Mouse (Mus musculus): ENCODE results near the gene Pip5k1b. TPM values are rescaled to one million over a fixed set of nuclear protein-coding genes. Genes with fewer than 3 reads are reported as not detected.
A peak's percentile ranks its signal among the peaks of the same experiment; 100 is the strongest.

Gene Pip5k1b
- polyA plus RNA-seq, 1 experiment from 2014 or later: 2.5 TPM

- Histone ChIP-seq H3K4me2 (replicated peaks; ENCODE audit: low read depth, low read length) (no peak overlapping the region), H3K27me3 (ENCODE audit: control insufficient read depth, insufficient read depth, low read length) (no peaks in the 10 kb centered on the region), H3K4me3 (ENCODE audit: low read depth, low read length) (no peak overlapping the region), H3K27ac (ENCODE audit: low read length) (no peak overlapping the region), H3K36me3 (ENCODE audit: control insufficient read depth, insufficient read depth, low read length) (no peaks in the 10 kb centered on the region), H3K9me3 (ENCODE audit: control insufficient read depth, low read depth, low read length) (no peaks in the 10 kb centered on the region), H3K4me1 (ENCODE audit: control insufficient read depth, insufficient read depth, low read length) (no peaks in the 10 kb centered on the region), H3K9ac (replicated peaks; ENCODE audit: low read depth, low read length) (no peak overlapping the region)
- ATAC-seq (ENCODE audit: insufficient number of reproducible peaks, insufficient read depth, low FRiP score, low read depth): no peak
These were observed 37.3 kb downstream of the Pip5k1b start for GRCm38 (mm10) chr19:24518384-24518783.

DNA sequence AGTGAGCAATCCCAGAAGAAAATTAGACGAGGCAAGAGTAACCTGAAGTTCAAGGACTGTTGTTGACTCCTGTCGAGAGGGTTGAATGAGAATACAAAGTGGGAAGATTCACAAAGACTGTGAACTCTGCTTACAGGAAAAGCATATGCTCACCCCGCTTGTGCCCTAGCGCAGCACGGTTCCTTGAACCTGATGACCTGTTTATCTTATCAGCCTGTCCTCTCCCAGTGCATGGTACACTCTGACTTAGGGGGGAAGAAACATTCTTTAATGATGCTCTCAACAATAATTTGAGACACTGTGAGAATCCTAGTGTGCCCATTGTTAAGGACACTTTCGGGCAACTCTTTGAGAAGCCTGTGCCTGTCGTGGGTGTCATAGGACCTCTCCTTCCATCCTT is 38.6 kb downstream of the Pip5k1b start:
- Histone ChIP-seq H3K27ac (ENCODE audit: low read length) (no peak overlapping the region), H3K9ac (replicated peaks; ENCODE audit: low read depth, low read length) (no peak overlapping the region), H3K4me1 (ENCODE audit: control insufficient read depth, insufficient read depth, low read length) (no peaks in the 10 kb centered on the region), H3K4me2 (replicated peaks; ENCODE audit: low read depth, low read length) (no peak overlapping the region), H3K27me3 (ENCODE audit: control insufficient read depth, insufficient read depth, low read length) (no peaks in the 10 kb centered on the region), H3K36me3 (ENCODE audit: control insufficient read depth, insufficient read depth, low read length) (no peaks in the 10 kb centered on the region), H3K9me3 (ENCODE audit: control insufficient read depth, low read depth, low read length) (no peaks in the 10 kb centered on the region), H3K4me3 (ENCODE audit: low read depth, low read length) (no peak overlapping the region)
- WGBS: 53% methylated on average over 7 of the region's 7 CpGs
- no peak for ATAC-seq (ENCODE audit: insufficient number of reproducible peaks, insufficient read depth, low FRiP score, low read depth)

DNA sequence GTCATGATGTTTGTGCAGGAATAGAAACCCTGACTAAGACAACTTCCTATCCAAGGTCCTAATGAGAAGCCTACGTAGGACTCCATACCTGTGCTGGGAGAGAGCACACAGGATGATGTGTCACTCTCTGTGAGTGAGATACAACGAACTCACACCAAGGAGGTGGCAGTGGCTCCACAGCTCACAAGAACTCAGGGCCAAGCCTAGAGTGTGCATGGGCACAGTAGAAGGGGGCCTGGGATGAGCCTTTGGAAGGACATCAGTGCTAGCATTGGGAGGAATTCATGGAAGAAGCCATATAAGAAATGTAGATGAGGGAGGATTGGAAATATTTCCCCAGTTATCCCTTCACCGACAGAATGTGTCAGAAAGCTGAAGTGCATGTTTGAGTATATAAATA is 39.7 kb downstream of the Pip5k1b start:
- no peaks in the 10 kb centered on the region for H3K9me3 ChIP-seq (ENCODE audit: control insufficient read depth, low read depth, low read length)
- no peak overlapping the region for H3K27ac ChIP-seq (ENCODE audit: low read length)
- H3K27me3 ChIP-seq (ENCODE audit: control insufficient read depth, insufficient read depth, low read length): no peaks in the 10 kb centered on the region
- 88% methylated on average over 3 of the region's 3 CpGs for WGBS
- no peak overlapping the region for H3K9ac ChIP-seq (replicated peaks; ENCODE audit: low read depth, low read length)
- H3K36me3 ChIP-seq (ENCODE audit: control insufficient read depth, insufficient read depth, low read length): no peaks in the 10 kb centered on the region
- no peaks in the 10 kb centered on the region for H3K4me1 ChIP-seq (ENCODE audit: control insufficient read depth, insufficient read depth, low read length)
- no peak overlapping the region for H3K4me2 ChIP-seq (replicated peaks; ENCODE audit: low read depth, low read length)
- no peak for ATAC-seq (ENCODE audit: insufficient number of reproducible peaks, insufficient read depth, low FRiP score, low read depth)
- H3K4me3 ChIP-seq (ENCODE audit: low read depth, low read length): no peak overlapping the region

GRCm38 (mm10) chr19:24514661-24515642 is 40.7 kb downstream of the Pip5k1b start:
- 72% methylated on average over 15 of the region's 15 CpGs for WGBS
- Histone ChIP-seq H3K36me3 (ENCODE audit: control insufficient read depth, insufficient read depth, low read length) (no peaks in the 10 kb centered on the region), H3K27me3 (ENCODE audit: control insufficient read depth, insufficient read depth, low read length) (no peaks in the 10 kb centered on the region), H3K27ac (ENCODE audit: low read length) (no peak overlapping the region), H3K4me3 (ENCODE audit: low read depth, low read length) (no peak overlapping the region), H3K9ac (replicated peaks; ENCODE audit: low read depth, low read length) (no peak overlapping the region), H3K4me1 (ENCODE audit: control insufficient read depth, insufficient read depth, low read length) (no peaks in the 10 kb centered on the region), H3K4me2 (replicated peaks; ENCODE audit: low read depth, low read length) (no peak overlapping the region), H3K9me3 (ENCODE audit: control insufficient read depth, low read depth, low read length) (no peaks in the 10 kb centered on the region)
- peak; percentile 58; the same call in 1 of the 2 replicates for ATAC-seq (ENCODE audit: insufficient number of reproducible peaks, insufficient read depth, low FRiP score, low read depth)

- H3K27me3 ChIP-seq (ENCODE audit: control insufficient read depth, insufficient read depth, low read length): no peaks in the 10 kb centered on the region
- no peak overlapping the region for H3K4me2 ChIP-seq (replicated peaks; ENCODE audit: low read depth, low read length)
- peak; percentile 70; the same call in 1 of the 2 replicates for ATAC-seq (ENCODE audit: insufficient number of reproducible peaks, insufficient read depth, low FRiP score, low read depth)
- 76% methylated on average over 20 of the region's 20 CpGs for WGBS
- no peaks in the 10 kb centered on the region for H3K4me1 ChIP-seq (ENCODE audit: control insufficient read depth, insufficient read depth, low read length)
- H3K27ac ChIP-seq (ENCODE audit: low read length): no peak overlapping the region
- no peak overlapping the region for H3K4me3 ChIP-seq (ENCODE audit: low read depth, low read length)
- H3K9ac ChIP-seq (replicated peaks; ENCODE audit: low read depth, low read length): no peak overlapping the region
- H3K9me3 ChIP-seq (ENCODE audit: control insufficient read depth, low read depth, low read length): no peaks in the 10 kb centered on the region
- H3K36me3 ChIP-seq (ENCODE audit: control insufficient read depth, insufficient read depth, low read length): no peaks in the 10 kb centered on the region
These were observed 42.4 kb downstream of the Pip5k1b start for GRCm38 (mm10) chr19:24513105-24513843.

- H3K36me3 ChIP-seq (ENCODE audit: control insufficient read depth, insufficient read depth, low read length): no peaks in the 10 kb centered on the region
- no peaks in the 10 kb centered on the region for H3K27me3 ChIP-seq (ENCODE audit: control insufficient read depth, insufficient read depth, low read length)
- H3K9me3 ChIP-seq (ENCODE audit: control insufficient read depth, low read depth, low read length): no peaks in the 10 kb centered on the region
- WGBS: 90% methylated on average over 7 of the region's 7 CpGs
- no peak for ATAC-seq (ENCODE audit: insufficient number of reproducible peaks, insufficient read depth, low FRiP score, low read depth)
- no peaks in the 10 kb centered on the region for H3K4me1 ChIP-seq (ENCODE audit: control insufficient read depth, insufficient read depth, low read length)
- no peak overlapping the region for H3K4me2 ChIP-seq (replicated peaks; ENCODE audit: low read depth, low read length)
- no peak overlapping the region for H3K9ac ChIP-seq (replicated peaks; ENCODE audit: low read depth, low read length)
- no peak overlapping the region for H3K4me3 ChIP-seq (ENCODE audit: low read depth, low read length)
- H3K27ac ChIP-seq (ENCODE audit: low read length): no peak overlapping the region
These were observed 43.7 kb downstream of the Pip5k1b start for GRCm38 (mm10) chr19:24511939-24512338.

DNA sequence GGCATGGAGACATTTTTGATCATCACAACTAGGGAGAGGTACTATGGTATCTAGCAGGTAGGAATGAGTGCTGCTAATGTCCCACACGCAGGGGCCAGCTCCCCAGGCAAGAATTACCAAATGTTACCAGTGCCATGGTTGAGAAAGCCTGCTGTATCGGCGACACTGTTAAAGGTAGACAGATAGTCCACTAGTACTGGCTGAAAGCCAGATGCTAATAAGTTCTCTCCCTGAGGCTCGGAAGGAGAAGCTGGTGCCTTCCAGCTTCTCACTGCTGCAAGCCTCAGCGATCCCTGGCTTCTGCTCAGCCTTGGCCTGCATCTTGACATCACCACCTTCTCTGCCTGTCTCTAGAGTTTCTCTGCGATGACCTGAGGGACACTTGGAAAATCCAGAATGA is 46.3 kb downstream of the Pip5k1b start:
- 86% methylated on average over 6 of the region's 6 CpGs for WGBS
- Histone ChIP-seq H3K4me1 (ENCODE audit: control insufficient read depth, insufficient read depth, low read length) (no peaks in the 10 kb centered on the region), H3K36me3 (ENCODE audit: control insufficient read depth, insufficient read depth, low read length) (no peaks in the 10 kb centered on the region), H3K4me2 (replicated peaks; ENCODE audit: low read depth, low read length) (no peak overlapping the region), H3K4me3 (ENCODE audit: low read depth, low read length) (no peak overlapping the region), H3K9me3 (ENCODE audit: control insufficient read depth, low read depth, low read length) (no peaks in the 10 kb centered on the region), H3K9ac (replicated peaks; ENCODE audit: low read depth, low read length) (no peak overlapping the region), H3K27me3 (ENCODE audit: control insufficient read depth, insufficient read depth, low read length) (no peaks in the 10 kb centered on the region), H3K27ac (ENCODE audit: low read length) (no peak overlapping the region)
- ATAC-seq (ENCODE audit: insufficient number of reproducible peaks, insufficient read depth, low FRiP score, low read depth): no peak

GRCm38 (mm10) chr19:24508087-24508767 is 47.4 kb downstream of the Pip5k1b start:
- Histone ChIP-seq H3K4me1 (ENCODE audit: control insufficient read depth, insufficient read depth, low read length) (no peaks in the 10 kb centered on the region), H3K9me3 (ENCODE audit: control insufficient read depth, low read depth, low read length) (no peaks in the 10 kb centered on the region), H3K27me3 (ENCODE audit: control insufficient read depth, insufficient read depth, low read length) (no peaks in the 10 kb centered on the region), H3K36me3 (ENCODE audit: control insufficient read depth, insufficient read depth, low read length) (no peaks in the 10 kb centered on the region), H3K27ac (ENCODE audit: low read length) (no peak overlapping the region), H3K4me2 (replicated peaks; ENCODE audit: low read depth, low read length) (no peak overlapping the region), H3K9ac (replicated peaks; ENCODE audit: low read depth, low read length) (no peak overlapping the region), H3K4me3 (ENCODE audit: low read depth, low read length) (no peak overlapping the region)
- WGBS: 70% methylated on average over 13 of the region's 13 CpGs
- no peak for ATAC-seq (ENCODE audit: insufficient number of reproducible peaks, insufficient read depth, low FRiP score, low read depth)
